Mouse (Mus musculus) G1E (cell line): ENCODE data around the gene Ipo9.

Source experiments
- CTCF ChIP-seq: IDR thresholded peaks from 2 replicates; pipeline ENCODE4 v1.5.1; 2012; ENCODE audit warnings: low read depth, low read length, inconsistent platforms, mixed read lengths
- GATA1 ChIP-seq: IDR thresholded peaks from 2 replicates; pipeline ENCODE4 v1.6.1; 2012; ENCODE audit warnings: borderline replicate concordance, low read length, inconsistent platforms, mixed read lengths
- POLR2AphosphoS5 ChIP-seq: IDR thresholded peaks from 2 replicates; pipeline ENCODE4 v1.6.1; 2012; ENCODE audit warnings: low read depth, low read length, inconsistent platforms; ENCODE audit not compliant: insufficient replicate concordance
- TAL1 ChIP-seq: conservative IDR thresholded peaks from 2 replicates; pipeline ENCODE4 v1.6.1; 2012; ENCODE audit warnings: low read depth, low read length, inconsistent platforms, mixed read lengths

GRCm38 (mm10) chr1:135429901-135430668, at the start of gene Ipo9:
- no peak for TF ChIP-seq CTCF
- TF ChIP-seq POLR2AphosphoS5, result no peak
- no peak for TF ChIP-seq TAL1
- TF ChIP-seq GATA1, result no peak
